Mouse (Mus musculus) ES-Bruce4 (cell line): ENCODE results near the gene Snx30. TPM values are rescaled to one million over a fixed set of nuclear protein-coding genes. Genes with fewer than 3 reads are reported as not detected.
"Not testable (repeated sequence)": the region's sequence is repeated elsewhere in the genome, so short reads cannot be mapped to it uniquely, and the experiment has no call there.

Experiments used
- H3K27ac ChIP-seq: 2 replicates; pipeline ENCODE4 v1.5.1; 2012; ENCODE audit warnings: low read length, inconsistent platforms; ENCODE audit not compliant: insufficient read depth
- H3K27me3 ChIP-seq: 2 replicates; pipeline ENCODE4 v1.6.1; 2012; ENCODE audit warnings: mild to moderate bottlenecking, low read length, inconsistent platforms; ENCODE audit not compliant: control insufficient read depth, poor library complexity, insufficient read depth, severe bottlenecking
- H3K36me3 ChIP-seq: 2 replicates; pipeline ENCODE4 v1.6.1; 2012; ENCODE audit warnings: inconsistent platforms, mild to moderate bottlenecking, low read length, moderate library complexity; ENCODE audit not compliant: control insufficient read depth, poor library complexity, insufficient read depth, severe bottlenecking
- H3K4me1 ChIP-seq: one replicate; pipeline ENCODE4 v1.8.1; 2011; ENCODE audit warnings: low read length; ENCODE audit not compliant: control insufficient read depth, insufficient read depth
- H3K4me3 ChIP-seq: 2 replicates; pipeline ENCODE4 v1.5.1; 2011; ENCODE audit warnings: low read depth, mild to moderate bottlenecking, low read length
- H3K9ac ChIP-seq: 2 replicates; pipeline ENCODE4 v1.6.1; 2012; ENCODE audit warnings: low read depth, mild to moderate bottlenecking, inconsistent platforms; ENCODE audit not compliant: poor library complexity, severe bottlenecking
- H3K9me3 ChIP-seq: replicated peaks from 2 replicates; pipeline ENCODE4 v1.6.1; 2012; ENCODE audit warnings: mild to moderate bottlenecking, low read length, inconsistent platforms; ENCODE audit not compliant: control insufficient read depth, poor library complexity, insufficient read depth, severe bottlenecking
- CTCF ChIP-seq: IDR thresholded peaks from one replicate; pipeline ENCODE4 v1.8.1; 2011; ENCODE audit warnings: low read depth, low read length
- EP300 ChIP-seq: IDR thresholded peaks from 2 replicates; pipeline ENCODE4 v1.6.1; 2011; ENCODE audit warnings: low read depth, low read length; ENCODE audit not compliant: insufficient read depth
- POLR2A ChIP-seq: IDR thresholded peaks from one replicate; pipeline ENCODE4 v1.8.1; 2011; ENCODE audit warnings: low read length; ENCODE audit not compliant: insufficient read depth
- polyA plus RNA-seq: library from polyadenylated mRNA; stranded (reverse); fragments of >200 nt; gene quantifications from 2 replicates; pipeline ENCODE4 v1.2.4, GENCODE M21; 2011; ENCODE audit warnings: low read depth; ENCODE audit not compliant: missing spikeins, insufficient read depth, insufficient read length

The Snx30 gene
- polyA plus RNA-seq, 1 experiment = 23.1 TPM

DNA sequence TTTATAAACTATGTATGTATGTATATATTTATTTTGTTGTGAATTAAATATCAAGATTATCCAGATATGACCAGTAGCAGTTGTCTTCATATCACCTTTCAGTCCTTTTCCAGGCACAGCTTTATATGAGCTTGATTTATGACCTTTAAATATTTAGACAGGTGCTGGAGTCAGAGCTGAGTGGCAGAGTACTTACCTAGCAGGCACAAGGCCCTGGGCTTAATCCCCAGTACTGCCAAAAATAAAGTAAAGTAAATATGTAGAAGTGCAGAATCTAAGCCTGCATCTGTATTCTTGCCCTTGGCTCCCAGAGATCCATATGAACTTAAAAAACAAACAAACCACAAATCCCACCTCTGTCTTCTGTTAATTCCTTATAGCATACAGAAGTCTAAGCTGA lies 16.6 kb upstream of the Snx30 start:
- no peaks in the 10 kb centered on the region for H3K9me3 ChIP-seq
- no peak overlapping the region for H3K9ac ChIP-seq
- no peaks in the 10 kb centered on the region for H3K36me3 ChIP-seq
- no peaks in the 10 kb centered on the region for H3K4me1 ChIP-seq
- no peak overlapping the region for H3K27ac ChIP-seq
- 0 out of 2 replicates have a peak, but pooled peaks cover 1% of the 10 kb centered on the region for H3K27me3 ChIP-seq
- H3K4me3 ChIP-seq = no peak overlapping the region
- no peak for TF ChIP-seq EP300
- TF ChIP-seq POLR2A = no peak
- no peak for TF ChIP-seq CTCF

DNA sequence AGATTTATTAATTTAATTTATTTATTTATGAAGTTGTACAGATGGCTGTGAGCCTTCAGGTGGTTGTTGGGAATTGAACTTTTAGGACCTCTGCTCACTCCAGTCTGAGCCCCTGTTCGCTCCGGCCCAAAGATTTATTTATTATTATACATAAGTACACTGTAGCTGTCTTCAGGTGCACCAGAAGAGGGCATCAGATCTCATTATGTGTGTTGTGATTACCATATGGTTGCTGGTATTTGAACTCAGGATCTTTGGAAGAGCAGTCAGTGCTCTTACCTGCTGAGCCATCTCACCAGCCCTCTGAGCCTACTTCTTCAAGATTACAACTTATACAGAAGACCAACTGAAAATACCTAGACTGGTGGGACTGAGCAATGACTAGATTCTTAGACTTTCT lies 12.0 kb upstream of the Snx30 start:
- H3K27me3 ChIP-seq, H3K36me3 ChIP-seq, H3K9me3 ChIP-seq, H3K27ac ChIP-seq, H3K9ac ChIP-seq, H3K4me3 ChIP-seq, H3K4me1 ChIP-seq: not testable (repeated sequence)

DNA sequence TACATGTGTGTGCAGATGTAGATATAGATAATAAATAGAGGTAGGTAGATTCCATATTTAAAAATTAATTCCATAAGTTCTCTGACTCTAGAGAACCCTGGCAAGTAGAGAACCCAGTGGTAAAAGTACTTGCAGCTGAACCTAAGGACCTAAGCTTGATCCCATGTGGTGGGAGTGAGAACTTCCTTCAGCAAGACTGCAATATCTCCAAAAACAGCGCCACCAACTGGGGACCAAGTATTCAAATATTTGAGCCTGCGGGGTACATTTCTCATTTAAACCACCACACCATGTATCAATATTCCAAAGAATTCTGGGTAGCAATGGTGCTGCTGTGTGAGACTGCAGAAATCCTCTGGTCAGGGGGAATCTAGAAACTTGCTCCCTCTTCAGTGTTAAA lies 11.5 kb upstream of the Snx30 start:
- no peak overlapping the region for H3K4me3 ChIP-seq
- 0 out of 2 replicates have a peak, but pooled peaks cover 1% of the 10 kb centered on the region for H3K27me3 ChIP-seq
- TF ChIP-seq POLR2A = no peak
- TF ChIP-seq EP300 = no peak
- TF ChIP-seq CTCF = no peak
- H3K36me3 ChIP-seq = no peaks in the 10 kb centered on the region
- no peaks in the 10 kb centered on the region for H3K4me1 ChIP-seq
- no peak overlapping the region for H3K27ac ChIP-seq
- no peaks in the 10 kb centered on the region for H3K9me3 ChIP-seq
- no peak overlapping the region for H3K9ac ChIP-seq

DNA sequence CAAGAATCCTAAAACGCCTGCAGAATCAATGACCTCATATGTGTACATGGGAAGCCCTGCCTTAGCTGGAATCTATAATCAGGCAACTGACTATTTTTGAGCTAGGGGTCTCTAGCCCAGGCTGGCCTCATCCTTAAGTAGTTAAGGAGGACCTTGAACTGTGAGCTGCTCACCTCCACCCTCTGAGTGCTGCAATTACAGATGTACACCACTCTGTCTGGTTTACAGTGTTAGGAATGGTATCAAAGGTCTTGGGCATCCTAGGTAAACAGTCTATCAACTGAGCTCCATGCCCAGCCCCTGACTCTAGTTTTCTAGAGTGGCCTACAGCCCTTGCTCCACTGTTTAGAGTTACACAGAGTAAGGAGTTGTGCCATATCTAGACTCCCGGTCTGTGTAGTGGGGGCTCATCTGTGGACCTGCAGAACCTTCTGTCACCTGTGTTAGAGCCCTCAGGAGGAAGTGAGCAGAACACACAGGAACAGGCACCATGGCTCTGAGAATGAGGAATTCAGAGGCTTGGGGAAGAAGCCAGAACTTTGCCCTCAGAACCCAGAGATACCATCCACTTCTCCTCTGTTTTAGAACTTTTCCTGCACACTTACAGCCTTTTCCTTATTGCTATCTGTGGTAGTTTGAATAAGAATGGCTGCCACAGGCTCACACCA lies 9.7 kb upstream of the Snx30 start:
- H3K27me3 ChIP-seq = no peaks in the 10 kb centered on the region
- H3K36me3 ChIP-seq = no peaks in the 10 kb centered on the region
- no peaks in the 10 kb centered on the region for H3K4me1 ChIP-seq
- no peak for TF ChIP-seq POLR2A
- TF ChIP-seq CTCF = no peak
- no peak for TF ChIP-seq EP300
- no peak overlapping the region for H3K27ac ChIP-seq
- no peak overlapping the region for H3K9ac ChIP-seq
- no peaks in the 10 kb centered on the region for H3K9me3 ChIP-seq
- H3K4me3 ChIP-seq = no peak overlapping the region

DNA sequence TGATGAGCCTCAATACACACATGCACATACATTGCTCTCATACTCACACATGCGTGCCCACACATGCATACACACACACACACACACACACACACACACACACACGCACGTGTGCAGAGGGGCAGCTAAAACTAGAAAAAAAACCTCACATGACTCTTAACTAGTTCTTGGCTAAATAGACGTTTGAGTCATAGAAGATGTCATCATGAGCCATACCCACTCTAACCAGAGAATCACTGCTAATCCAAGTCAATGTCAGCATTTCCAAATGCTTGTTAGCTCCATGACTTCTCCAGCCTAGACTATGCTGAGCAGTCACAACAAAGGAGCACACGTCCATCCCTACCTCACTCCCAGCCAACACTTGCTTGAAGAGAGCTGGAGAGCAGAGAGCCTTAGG lies 5.5 kb upstream of the Snx30 start:
- H3K36me3 ChIP-seq = no peaks in the 10 kb centered on the region

DNA sequence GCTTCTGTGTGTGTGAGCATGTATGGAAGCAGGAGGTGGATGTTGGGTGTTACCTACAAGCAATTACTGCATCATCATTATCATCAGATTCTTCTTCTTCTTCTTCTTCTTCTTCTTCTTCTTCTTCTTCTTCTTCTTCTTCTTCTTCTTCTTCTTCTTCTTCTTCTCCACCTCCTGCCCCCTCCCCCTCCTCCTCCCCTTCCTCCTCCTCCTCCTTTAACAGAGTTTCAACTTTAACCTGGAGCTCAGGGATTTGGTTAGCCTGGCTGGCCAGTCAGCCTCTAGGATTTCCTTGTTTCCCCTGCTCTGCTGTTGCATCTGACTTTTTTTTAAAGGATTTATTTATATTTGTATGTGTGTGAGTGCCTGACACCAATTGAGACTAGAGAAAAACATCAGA lies 4.2 kb upstream of the Snx30 start, which contains the start of gene Inip:
Gene Inip, minus strand, starts transcription at position 101 of the 400 bp plus-strand sequence.
- Histone ChIP-seq H3K36me3 (no peaks in the 10 kb centered on the region), H3K4me3 (no peak within 1 kb of the TSS), H3K27me3 (no peaks in the 10 kb centered on the region), H3K27ac (no peak within 1 kb of the TSS), H3K4me1 (no peaks in the 10 kb centered on the region), H3K9me3 (no peaks in the 10 kb centered on the region), H3K9ac (no peak within 1 kb of the TSS)
- TF ChIP-seq POLR2A = no peak
- no peak for TF ChIP-seq EP300
- TF ChIP-seq CTCF = no peak

More for the DNA sequence above, 5.5 kb upstream of the Snx30 start:
- H3K4me3 ChIP-seq = no peak overlapping the region
- H3K9ac ChIP-seq = no peak overlapping the region
- H3K27me3 ChIP-seq = no peaks in the 10 kb centered on the region
- no peaks in the 10 kb centered on the region for H3K4me1 ChIP-seq
- H3K27ac ChIP-seq = no peak overlapping the region
- TF ChIP-seq POLR2A (no peak), CTCF (no peak), EP300 (no peak)
- no peaks in the 10 kb centered on the region for H3K9me3 ChIP-seq
